Mouse (Mus musculus): ENCODE measurements around the gene Mrps16. TPM values are rescaled to one million over a fixed set of nuclear protein-coding genes. Genes with fewer than 3 reads are reported as not detected.

Gene Mrps16
- polyA plus RNA-seq, 1 experiment, result 97.2 TPM

- H3K36me3 ChIP-seq (ENCODE audit: control insufficient read depth, insufficient read depth), result no peaks in the 10 kb centered on the region
- H3K27me3 ChIP-seq (ENCODE audit: control insufficient read depth, insufficient read depth, insufficient read length), result no peaks in the 10 kb centered on the region
- no peak for TF ChIP-seq CEBPB (IDR thresholded peaks at IDR 0.05; ENCODE audit: low read depth)
- no peak for TF ChIP-seq USF1 (IDR thresholded peaks at IDR 0.05; ENCODE audit: low read depth)
- no peak for TF ChIP-seq CTCF (IDR thresholded peaks at IDR 0.05; ENCODE audit: control insufficient read depth, insufficient read depth, insufficient read length)
- TF ChIP-seq MAX (IDR thresholded peaks at IDR 0.05), result no peak
- TF ChIP-seq MYOG (IDR thresholded peaks at IDR 0.05; ENCODE audit: control insufficient read depth, extremely low read depth, insufficient read length), result no peak
- TF ChIP-seq FOSL1 (IDR thresholded peaks at IDR 0.05; ENCODE audit: insufficient read depth, low read length, poor library complexity, severe bottlenecking), result no peak
- no peaks in the 10 kb centered on the region for H3K79me3 ChIP-seq (ENCODE audit: low read depth)
- no peak overlapping the region for H3K4me3 ChIP-seq (ENCODE audit: insufficient read depth, poor library complexity, severe bottlenecking)
- H3K79me2 ChIP-seq (ENCODE audit: control insufficient read depth, insufficient read depth), result no peaks in the 10 kb centered on the region
- no peak overlapping the region for H3ac ChIP-seq (ENCODE audit: control insufficient read depth, insufficient read length, low read depth)
These were observed 36.4 kb upstream of the Mrps16 start for GRCm38 (mm10) chr14:20429833-20430232.

GRCm38 (mm10) chr14:20428593-20428992 is 35.2 kb upstream of the Mrps16 start:
- H3K36me3 ChIP-seq (ENCODE audit: control insufficient read depth, insufficient read depth), result no peaks in the 10 kb centered on the region
- no peak overlapping the region for H3K4me3 ChIP-seq (ENCODE audit: insufficient read depth, poor library complexity, severe bottlenecking)
- no peaks in the 10 kb centered on the region for H3K27me3 ChIP-seq (ENCODE audit: control insufficient read depth, insufficient read depth, insufficient read length)
- no peaks in the 10 kb centered on the region for H3K79me3 ChIP-seq (ENCODE audit: low read depth)
- H3K79me2 ChIP-seq (ENCODE audit: control insufficient read depth, insufficient read depth), result no peaks in the 10 kb centered on the region
- no peak for TF ChIP-seq FOSL1 (IDR thresholded peaks at IDR 0.05; ENCODE audit: insufficient read depth, low read length, poor library complexity, severe bottlenecking)
- TF ChIP-seq MYOG (IDR thresholded peaks at IDR 0.05; ENCODE audit: control insufficient read depth, extremely low read depth, insufficient read length), result no peak
- no peak for TF ChIP-seq CEBPB (IDR thresholded peaks at IDR 0.05; ENCODE audit: low read depth)
- TF ChIP-seq CTCF (IDR thresholded peaks at IDR 0.05; ENCODE audit: control insufficient read depth, insufficient read depth, insufficient read length), result no peak
- TF ChIP-seq USF1 (IDR thresholded peaks at IDR 0.05; ENCODE audit: low read depth), result no peak
- TF ChIP-seq MYOD1 (IDR thresholded peaks at IDR 0.05; ENCODE audit: control insufficient read depth, insufficient read length, low read depth), result no peak
- no peak for TF ChIP-seq MAX (IDR thresholded peaks at IDR 0.05)
- H3ac ChIP-seq (ENCODE audit: control insufficient read depth, insufficient read length, low read depth), result no peak overlapping the region

GRCm38 (mm10) chr14:20423046-20423445 is 29.6 kb upstream of the Mrps16 start:
- TF ChIP-seq USF1 (IDR thresholded peaks at IDR 0.05; ENCODE audit: low read depth) (no peak), FOSL1 (IDR thresholded peaks at IDR 0.05; ENCODE audit: insufficient read depth, low read length, poor library complexity, severe bottlenecking) (no peak), MYOD1 (IDR thresholded peaks at IDR 0.05; ENCODE audit: control insufficient read depth, insufficient read length, low read depth) (peak; percentile 39)
- Histone ChIP-seq H3K4me3 (ENCODE audit: insufficient read depth, poor library complexity, severe bottlenecking) (no peak overlapping the region), H3K27me3 (ENCODE audit: control insufficient read depth, insufficient read depth, insufficient read length) (no peaks in the 10 kb centered on the region), H3K79me3 (ENCODE audit: low read depth) (no peaks in the 10 kb centered on the region), H3K79me2 (ENCODE audit: control insufficient read depth, insufficient read depth) (no peaks in the 10 kb centered on the region), H3ac (ENCODE audit: control insufficient read depth, insufficient read length, low read depth) (no peak overlapping the region), H3K36me3 (ENCODE audit: control insufficient read depth, insufficient read depth) (no peaks in the 10 kb centered on the region)

GRCm38 (mm10) chr14:20422257-20422656 is 28.8 kb upstream of the Mrps16 start:
- TF ChIP-seq CEBPB (IDR thresholded peaks at IDR 0.05; ENCODE audit: low read depth), result no peak
- TF ChIP-seq CTCF (IDR thresholded peaks at IDR 0.05; ENCODE audit: control insufficient read depth, insufficient read depth, insufficient read length), result no peak
- TF ChIP-seq FOSL1 (IDR thresholded peaks at IDR 0.05; ENCODE audit: insufficient read depth, low read length, poor library complexity, severe bottlenecking), result no peak
- no peak for TF ChIP-seq MAX (IDR thresholded peaks at IDR 0.05)
- no peak for TF ChIP-seq USF1 (IDR thresholded peaks at IDR 0.05; ENCODE audit: low read depth)
- TF ChIP-seq MYOD1 (IDR thresholded peaks at IDR 0.05; ENCODE audit: control insufficient read depth, insufficient read length, low read depth), result no peak
- no peak for TF ChIP-seq MYOG (IDR thresholded peaks at IDR 0.05; ENCODE audit: control insufficient read depth, extremely low read depth, insufficient read length)
- Histone ChIP-seq H3ac (ENCODE audit: control insufficient read depth, insufficient read length, low read depth) (no peak overlapping the region), H3K27me3 (ENCODE audit: control insufficient read depth, insufficient read depth, insufficient read length) (no peaks in the 10 kb centered on the region), H3K36me3 (ENCODE audit: control insufficient read depth, insufficient read depth) (no peaks in the 10 kb centered on the region), H3K79me3 (ENCODE audit: low read depth) (no peaks in the 10 kb centered on the region), H3K79me2 (ENCODE audit: control insufficient read depth, insufficient read depth) (no peaks in the 10 kb centered on the region), H3K4me3 (ENCODE audit: insufficient read depth, poor library complexity, severe bottlenecking) (no peak overlapping the region)

GRCm38 (mm10) chr14:20400071-20400470 is 6.6 kb upstream of the Mrps16 start:
- no peak for TF ChIP-seq USF1 (IDR thresholded peaks at IDR 0.05; ENCODE audit: low read depth)
- no peak for TF ChIP-seq CEBPB (IDR thresholded peaks at IDR 0.05; ENCODE audit: low read depth)
- no peak for TF ChIP-seq FOSL1 (IDR thresholded peaks at IDR 0.05; ENCODE audit: insufficient read depth, low read length, poor library complexity, severe bottlenecking)
- TF ChIP-seq MAX (IDR thresholded peaks at IDR 0.05), result no peak
- TF ChIP-seq CTCF (IDR thresholded peaks at IDR 0.05; ENCODE audit: control insufficient read depth, insufficient read depth, insufficient read length), result peak; percentile 65
- TF ChIP-seq MYOG (IDR thresholded peaks at IDR 0.05; ENCODE audit: control insufficient read depth, extremely low read depth, insufficient read length), result no peak
- no peak overlapping the region for H3ac ChIP-seq (ENCODE audit: control insufficient read depth, insufficient read length, low read depth)
- H3K79me2 ChIP-seq (ENCODE audit: control insufficient read depth, insufficient read depth), result no peaks in the 10 kb centered on the region
- no peaks in the 10 kb centered on the region for H3K79me3 ChIP-seq (ENCODE audit: low read depth)
- no peaks in the 10 kb centered on the region for H3K27me3 ChIP-seq (ENCODE audit: control insufficient read depth, insufficient read depth, insufficient read length)
- H3K4me3 ChIP-seq (ENCODE audit: insufficient read depth, poor library complexity, severe bottlenecking), result no peak overlapping the region
- no peaks in the 10 kb centered on the region for H3K36me3 ChIP-seq (ENCODE audit: control insufficient read depth, insufficient read depth)

GRCm38 (mm10) chr14:20398864-20399263 is 5.4 kb upstream of the Mrps16 start:
- TF ChIP-seq CTCF (IDR thresholded peaks at IDR 0.05; ENCODE audit: control insufficient read depth, insufficient read depth, insufficient read length), result peak; percentile 28
- no peak for TF ChIP-seq CEBPB (IDR thresholded peaks at IDR 0.05; ENCODE audit: low read depth)
- no peaks in the 10 kb centered on the region for H3K79me2 ChIP-seq (ENCODE audit: control insufficient read depth, insufficient read depth)
- H3K27me3 ChIP-seq (ENCODE audit: control insufficient read depth, insufficient read depth, insufficient read length), result no peaks in the 10 kb centered on the region
- no peak overlapping the region for H3K4me3 ChIP-seq (ENCODE audit: insufficient read depth, poor library complexity, severe bottlenecking)
- no peaks in the 10 kb centered on the region for H3K79me3 ChIP-seq (ENCODE audit: low read depth)
- H3ac ChIP-seq (ENCODE audit: control insufficient read depth, insufficient read length, low read depth), result no peak overlapping the region
- H3K36me3 ChIP-seq (ENCODE audit: control insufficient read depth, insufficient read depth), result no peaks in the 10 kb centered on the region

Measured in C2C12 (cell line).